In the genomic region with DNA sequence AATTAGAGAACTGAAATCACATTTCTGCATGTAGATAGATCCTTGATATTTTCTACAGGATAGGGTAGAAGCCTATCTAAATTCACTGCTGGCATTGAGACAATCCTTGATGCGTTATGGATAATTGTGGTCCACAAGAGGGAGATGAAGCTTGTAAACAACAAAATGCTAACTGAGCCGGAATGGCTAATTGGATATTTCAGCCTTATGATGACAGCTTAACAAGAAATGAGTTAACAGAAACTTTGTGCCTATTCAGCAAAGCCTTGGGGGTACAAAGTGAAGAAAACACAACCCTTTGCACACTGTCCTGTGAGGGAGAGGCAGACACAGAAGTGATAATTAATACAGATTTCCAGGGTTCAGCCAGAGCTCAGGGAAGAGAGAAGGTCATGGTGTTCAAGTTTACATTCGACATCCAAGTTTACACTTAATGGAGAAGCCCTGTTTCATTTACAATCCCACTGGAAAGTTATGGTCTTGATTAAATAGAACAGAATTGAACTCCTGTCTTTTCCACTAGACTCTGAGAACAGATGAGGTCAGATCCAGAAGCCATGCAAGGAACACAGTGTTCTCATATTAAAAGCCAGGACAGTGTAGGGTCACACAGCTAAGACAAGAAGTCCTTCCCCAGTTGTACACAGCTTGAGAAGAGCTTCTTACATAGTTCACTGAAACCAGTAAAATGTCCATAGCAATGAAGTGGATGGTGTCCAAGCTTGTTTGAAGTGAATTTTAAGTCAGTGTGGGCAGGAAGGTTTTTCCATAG, we compare ENCODE assay signal across 27 mouse cellular contexts.
A peak's percentile ranks its signal among the peaks of the same experiment; 100 is the strongest.
DNase-seq lines count a peak whose midpoint lies in the region; ATAC-seq and TF ChIP-seq lines count a peak whose summit lies in the region.
"Had no signal": no experiment of that assay in that cellular context is flagged by ENCODE, and none has a peak within 500 bp of the region (broad histone marks: within the 10 kb centered on the region; RNA-seq: fewer than 3 reads in every experiment).

No protein-coding gene starts in this region.

- no peaks in the 10 kb centered on the region for H3K36me3 ChIP-seq in hindbrain, postnatal 0 days (ENCODE audit: insufficient read depth, low read length)
- no peaks in the 10 kb centered on the region for H3K36me3 ChIP-seq in hindbrain, embryonic 12.5 days
- H3K36me3 ChIP-seq: hindbrain, embryonic 13.5 days; limb, embryonic 10.5 days; midbrain, embryonic 10.5 days; neural tube, embryonic 13.5 days had no signal

- H3K27ac ChIP-seq in hindbrain, postnatal 0 days = no peak overlapping the region
- H3K27ac ChIP-seq in hindbrain, embryonic 12.5 days = no peak overlapping the region
- H3K27ac ChIP-seq: forebrain, embryonic 13.5 days; heart, adult 2 months; hindbrain, embryonic 13.5 days; layer of hippocampus, adult 2 months; limb, embryonic 10.5 days; macrophage; midbrain, embryonic 10.5 days; neural tube, embryonic 13.5 days had no signal

- H3K4me1 ChIP-seq in hindbrain, postnatal 0 days (ENCODE audit: insufficient read depth, low read length) = no peaks in the 10 kb centered on the region
- H3K4me1 ChIP-seq in hindbrain, embryonic 12.5 days = no peaks in the 10 kb centered on the region
- H3K4me1 ChIP-seq: forebrain, embryonic 13.5 days; hindbrain, embryonic 13.5 days; limb, embryonic 10.5 days; midbrain, embryonic 10.5 days; neural tube, embryonic 13.5 days had no signal

- no peak overlapping the region for H3K4me3 ChIP-seq in hindbrain, postnatal 0 days (ENCODE audit: low read length)
- no peak overlapping the region for H3K4me3 ChIP-seq in hindbrain, embryonic 12.5 days
- H3K4me3 ChIP-seq: forebrain, embryonic 13.5 days; heart, adult 2 months; hindbrain, embryonic 13.5 days; layer of hippocampus, adult 2 months; limb, embryonic 10.5 days; midbrain, embryonic 10.5 days; myocyte; neural tube, embryonic 13.5 days had no signal

- DNase-seq in hindbrain, postnatal 0 days (ENCODE audit: low spot score) = peak; percentile 35
- peak; percentile 19 for DNase-seq in testis, postnatal 14 days (ENCODE audit: low spot score)
- DNase-seq in testis, postnatal 10 days (ENCODE audit: low spot score) = no peak
- peak; percentile 89 for DNase-seq in retina, postnatal 1 day
- DNase-seq in adrenal gland, postnatal 4 days (ENCODE audit: low spot score in 2 of 2) = no peak
- no peak for DNase-seq in thymus, postnatal 25 days
- DNase-seq: adrenal gland, postnatal 14 days; cerebellum, adult 11 months; cerebellum, adult 9-11 months; gastrocnemius, postnatal 14 days; heart, adult 2 months; kidney, adult 9 months; kidney, postnatal 25 days; lung, adult 2 months; thymus, postnatal 4 days had no signal

- no peak for ATAC-seq in hindbrain, postnatal 0 days
- no peak for ATAC-seq in hindbrain, embryonic 12.5 days (ENCODE audit: low FRiP score)
- ATAC-seq: forebrain, embryonic 13.5 days; inflammation-experienced regulatory T-cells, adult 6 months; midbrain, embryonic 16.5 days had no signal

- H3K4me2 ChIP-seq in hindbrain, postnatal 0 days (ENCODE audit: low read depth, low read length) = no peak overlapping the region
- no peak overlapping the region for H3K4me2 ChIP-seq in hindbrain, embryonic 12.5 days (replicated peaks)
- H3K4me2 ChIP-seq: forebrain, embryonic 13.5 days; hindbrain, embryonic 13.5 days; liver, embryonic 11.5 days; neural tube, embryonic 13.5 days had no signal

- H3K9ac ChIP-seq in hindbrain, postnatal 0 days (replicated peaks; ENCODE audit: low read length) = no peak overlapping the region
- H3K9ac ChIP-seq in hindbrain, embryonic 12.5 days = no peak overlapping the region
- H3K9ac ChIP-seq: forebrain, embryonic 13.5 days; hindbrain, embryonic 13.5 days; neural tube, embryonic 13.5 days had no signal

- 67% methylated on average over 3 of the region's 3 CpGs for WGBS in hindbrain, postnatal 0 days
- 82% methylated on average over 3 of the region's 3 CpGs for WGBS in hindbrain, embryonic 12.5 days

- no peak for TF ChIP-seq CTCF in hindbrain, postnatal 0 days (IDR thresholded peaks at IDR 0.05; ENCODE audit: low read depth)

- no peaks in the 10 kb centered on the region for H3K27me3 ChIP-seq in hindbrain, postnatal 0 days (ENCODE audit: insufficient read depth, low read length)
- no peaks in the 10 kb centered on the region for H3K27me3 ChIP-seq in hindbrain, embryonic 12.5 days
- H3K27me3 ChIP-seq: forebrain, embryonic 13.5 days; hindbrain, embryonic 13.5 days; neural tube, embryonic 13.5 days had no signal

- H3K9me3 ChIP-seq in hindbrain, postnatal 0 days (ENCODE audit: low read length) = no peaks in the 10 kb centered on the region
- H3K9me3 ChIP-seq in hindbrain, embryonic 12.5 days (replicated peaks) = no peaks in the 10 kb centered on the region
- H3K9me3 ChIP-seq: forebrain, embryonic 13.5 days; hindbrain, embryonic 13.5 days; limb, embryonic 10.5 days; midbrain, embryonic 10.5 days; neural tube, embryonic 13.5 days had no signal

Comparison
In these comparisons a context has a peak if more than half of its experiments do, and no peak if none do; other contexts are left out.
1. DNase-seq: peak in hindbrain, postnatal 0 days (single experiment), testis, postnatal 14 days (single experiment) and retina, postnatal 1 day (single experiment); none in testis, postnatal 10 days (single experiment), adrenal gland, postnatal 4 days (0 of 2) and thymus, postnatal 25 days (single experiment).